Mouse (Mus musculus) urinary bladder, adult 18-20 months (tissue): Measurements from ENCODE around the gene Ndc80.
"Not testable (repeated sequence)": the region's sequence is repeated elsewhere in the genome, so short reads cannot be mapped to it uniquely, and the experiment has no call there.

ENCODE experiments used
- DNase-seq, 2 experiments: peaks; one replicate each; pipeline ENCODE4 v3.0.0; 2022; ENCODE audit warnings: low spot score in 2 of 2, mixed read lengths in 2 of 2

The Ndc80 gene

GRCm38 (mm10) chr17:71526711-71527564 is at the start of gene Ndc80:
Gene Ndc80 (minus strand): TSS chr17:71526857.
- DNase-seq, result peak; percentile 80 to 92

- no peak for DNase-seq
Measured at GRCm38 (mm10) chr17:71561631-71562030, 35.0 kb upstream of the Ndc80 start.

GRCm38 (mm10) chr17:71552901-71553300 is 26.2 kb upstream of the Ndc80 start:
- no peak for DNase-seq

GRCm38 (mm10) chr17:71551757-71552451 is 25.2 kb upstream of the Ndc80 start, which contains the start of gene Spdya:
Gene Spdya (plus strand): TSS chr17:71552061.
- DNase-seq, result peak; percentile 72 to 73

- DNase-seq, result no peak
Measured at GRCm38 (mm10) chr17:71551350-71551749, 24.7 kb upstream of the Ndc80 start.

GRCm38 (mm10) chr17:71548586-71548985 is 21.9 kb upstream of the Ndc80 start:
- DNase-seq, result no peak

- no peak for DNase-seq
Measured at GRCm38 (mm10) chr17:71537164-71537563, 10.5 kb upstream of the Ndc80 start.

GRCm38 (mm10) chr17:71535595-71535994 is 8.9 kb upstream of the Ndc80 start:
- not testable (repeated sequence) for DNase-seq

- no peak for DNase-seq
Measured at GRCm38 (mm10) chr17:71528042-71528441, 1.4 kb upstream of the Ndc80 start.

GRCm38 (mm10) chr17:71526302-71526708 is 352 bp downstream of the Ndc80 start:
- no peak for DNase-seq

- no peak for DNase-seq
Measured at GRCm38 (mm10) chr17:71510297-71510696, 16.4 kb downstream of the Ndc80 start.

GRCm38 (mm10) chr17:71506832-71507231 is 19.8 kb downstream of the Ndc80 start:
- DNase-seq, result no peak

- DNase-seq, result no peak
Measured at GRCm38 (mm10) chr17:71495784-71496183, 30.9 kb downstream of the Ndc80 start.

- no peak for DNase-seq
Measured at GRCm38 (mm10) chr17:71491332-71491686, 35.3 kb downstream of the Ndc80 start.

GRCm38 (mm10) chr17:71490666-71491331 is 35.9 kb downstream of the Ndc80 start:
- DNase-seq, result no peak

GRCm38 (mm10) chr17:71489703-71490461 is 36.8 kb downstream of the Ndc80 start:
- DNase-seq, result no peak

GRCm38 (mm10) chr17:71486231-71486851 is 40.3 kb downstream of the Ndc80 start:
- no peak for DNase-seq

- peak in 1 of 2 experiments; percentile 13 for DNase-seq
Measured at GRCm38 (mm10) chr17:71485791-71486230, 40.8 kb downstream of the Ndc80 start.

GRCm38 (mm10) chr17:71484711-71485110 is 41.9 kb downstream of the Ndc80 start:
- DNase-seq, result no peak

GRCm38 (mm10) chr17:71483418-71484060 is 43.1 kb downstream of the Ndc80 start:
- DNase-seq, result no peak
